Mouse (Mus musculus) neural tube, embryonic 12.5 days (tissue): ENCODE measurements around the gene Ppm1h. TPM values are rescaled to one million over a fixed set of nuclear protein-coding genes. Genes with fewer than 3 reads are reported as not detected.

ENCODE experiments used
- ATAC-seq: fragments of 200-750 bp; cut with Nextera tagmentation; 2 replicates; pipeline ENCODE4 v1.8.0; 2017; ENCODE audit warnings: low read depth, mild to moderate bottlenecking, moderate TSS enrichment, moderate library complexity; ENCODE audit not compliant: low FRiP score
- H3K27ac ChIP-seq: fragments of 300-500 bp; sonication (generic); 2 replicates; pipeline ENCODE4 v1.5.1; 2016
- H3K27me3 ChIP-seq: fragments of 300-500 bp; sonication (generic); replicated peaks from 2 replicates; pipeline ENCODE4 v1.6.1; 2016; ENCODE audit warnings: mild to moderate bottlenecking
- H3K36me3 ChIP-seq: fragments of 300-500 bp; sonication (generic); 2 replicates; pipeline ENCODE4 v1.6.1; 2016; ENCODE audit warnings: mild to moderate bottlenecking
- H3K4me1 ChIP-seq: fragments of 300-500 bp; sonication (generic); 2 replicates; pipeline ENCODE4 v1.6.1; 2016
- H3K4me2 ChIP-seq: fragments of 300-500 bp; sonication (generic); replicated peaks from 2 replicates; pipeline ENCODE4 v1.6.1; 2016; ENCODE audit warnings: mild to moderate bottlenecking
- H3K4me3 ChIP-seq: fragments of 300-500 bp; sonication (generic); 2 replicates; pipeline ENCODE4 v1.5.1; 2016
- H3K9ac ChIP-seq: fragments of 300-500 bp; sonication (generic); 2 replicates; pipeline ENCODE4 v1.6.1; 2016; ENCODE audit warnings: mild to moderate bottlenecking
- H3K9me3 ChIP-seq: fragments of 300-500 bp; sonication (generic); 2 replicates; pipeline ENCODE4 v1.6.1; 2016; ENCODE audit warnings: mild to moderate bottlenecking
- WGBS: fragments of 180-500 bp; shearing (Covaris S2); methylation state at CpG from one replicate; pipeline ENCODE4 v1.1.7; 2016; 5-methylcytosine and 5-hydroxymethylcytosine counted together
- polyA plus RNA-seq: library from polyadenylated mRNA; unstranded; fragments of >200 nt; fragmentation: Nextera tagmentation; extraction: Ambion mirVana; gene quantifications from 2 replicates; pipeline ENCODE4 v1.2.1, GENCODE M21; 2016

The Ppm1h gene
- polyA plus RNA-seq, 1 experiment from 2014 or later, result 18.4 TPM

DNA sequence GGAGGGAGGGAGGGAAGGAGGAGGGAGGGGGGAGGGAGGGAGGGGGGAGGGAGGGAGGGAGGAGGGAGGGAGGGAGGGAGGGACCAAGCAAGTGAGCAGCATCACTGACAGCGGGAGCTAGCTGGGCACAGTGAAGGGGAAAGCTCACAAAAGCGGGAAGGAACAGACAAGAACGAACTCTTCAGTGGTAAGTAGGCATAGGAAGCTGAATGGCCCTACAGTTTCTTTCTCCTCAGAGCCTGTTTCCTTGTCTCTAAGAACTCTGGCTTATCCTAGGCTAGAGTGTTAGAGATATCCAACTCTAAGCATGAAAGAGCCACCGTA lies 2.5 kb downstream of the Ppm1h start:
- Histone ChIP-seq H3K27me3 (no peaks in the 10 kb centered on the region; the same call in none of the 2 replicates), H3K4me1 (peaks cover 17% of the 10 kb centered on the region), H3K36me3 (no peaks in the 10 kb centered on the region), H3K4me3 (no peak overlapping the region; the same call in 1 of the 2 replicates), H3K4me2 (peak overlapping the region; percentile 96), H3K9ac (no peak overlapping the region), H3K27ac (no peak overlapping the region), H3K9me3 (no peaks in the 10 kb centered on the region)
- ATAC-seq, result no peak
- WGBS, result 30% methylated on average over 4 of the region's 4 CpGs

DNA sequence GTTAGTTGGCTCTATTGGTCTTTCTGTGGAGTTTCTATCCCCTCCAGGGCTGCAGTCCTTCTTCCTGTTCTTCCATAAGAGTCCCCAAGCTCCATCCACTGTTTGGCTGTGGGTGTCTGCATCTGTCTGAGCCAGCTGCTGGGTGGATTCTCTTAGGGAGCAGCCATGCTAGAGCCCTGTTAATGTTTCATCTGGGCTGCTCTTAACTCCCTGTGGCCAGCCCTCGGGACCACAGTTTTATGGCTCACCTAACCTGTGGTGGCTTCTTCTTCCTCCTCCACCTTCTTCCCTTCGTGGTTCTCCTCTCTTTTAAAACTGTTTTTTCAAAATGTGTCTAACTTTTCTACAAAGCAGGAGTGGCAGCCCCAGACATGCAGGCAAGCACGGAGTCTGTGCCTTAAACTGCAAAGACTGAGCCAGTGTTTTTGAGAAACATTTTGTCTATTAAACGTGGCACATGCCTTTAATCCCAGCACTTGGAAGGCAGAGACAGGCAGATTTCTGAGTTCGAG lies 5.3 kb downstream of the Ppm1h start:
- Histone ChIP-seq H3K4me2 (no peak overlapping the region), H3K9me3 (no peaks in the 10 kb centered on the region), H3K9ac (no peak overlapping the region), H3K27me3 (no peaks in the 10 kb centered on the region), H3K4me3 (no peak overlapping the region), H3K36me3 (no peaks in the 10 kb centered on the region), H3K4me1 (peaks cover 10% of the 10 kb centered on the region), H3K27ac (no peak overlapping the region)
- 66% methylated on average over 5 of the region's 5 CpGs for WGBS
- no peak for ATAC-seq

DNA sequence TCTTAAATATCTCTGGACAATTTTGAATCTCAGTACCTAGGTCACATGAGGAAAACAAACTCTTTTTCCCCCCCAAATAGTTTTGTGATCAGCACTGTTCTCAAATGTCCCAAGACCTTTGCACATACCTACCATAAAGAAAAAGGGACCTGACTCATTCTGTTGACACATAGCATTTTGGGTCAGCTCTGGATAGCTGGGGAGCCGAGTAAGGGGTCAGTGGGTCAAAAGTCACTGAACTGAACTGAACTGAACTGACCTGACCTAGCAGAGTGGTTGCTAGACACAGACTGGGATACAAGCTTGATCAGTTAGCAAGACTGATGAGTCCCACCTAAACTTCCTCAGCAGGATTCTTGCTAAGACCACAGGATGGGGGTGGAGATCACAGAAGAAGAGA lies 6.7 kb downstream of the Ppm1h start:
- Histone ChIP-seq H3K9ac (no peak overlapping the region), H3K4me1 (peaks cover 5% of the 10 kb centered on the region), H3K4me2 (no peak overlapping the region), H3K27me3 (no peaks in the 10 kb centered on the region), H3K27ac (no peak overlapping the region), H3K9me3 (no peaks in the 10 kb centered on the region), H3K4me3 (no peak overlapping the region), H3K36me3 (no peaks in the 10 kb centered on the region)
- WGBS, result 60% methylated on average over 1 of the region's 1 CpGs
- ATAC-seq, result no peak

DNA sequence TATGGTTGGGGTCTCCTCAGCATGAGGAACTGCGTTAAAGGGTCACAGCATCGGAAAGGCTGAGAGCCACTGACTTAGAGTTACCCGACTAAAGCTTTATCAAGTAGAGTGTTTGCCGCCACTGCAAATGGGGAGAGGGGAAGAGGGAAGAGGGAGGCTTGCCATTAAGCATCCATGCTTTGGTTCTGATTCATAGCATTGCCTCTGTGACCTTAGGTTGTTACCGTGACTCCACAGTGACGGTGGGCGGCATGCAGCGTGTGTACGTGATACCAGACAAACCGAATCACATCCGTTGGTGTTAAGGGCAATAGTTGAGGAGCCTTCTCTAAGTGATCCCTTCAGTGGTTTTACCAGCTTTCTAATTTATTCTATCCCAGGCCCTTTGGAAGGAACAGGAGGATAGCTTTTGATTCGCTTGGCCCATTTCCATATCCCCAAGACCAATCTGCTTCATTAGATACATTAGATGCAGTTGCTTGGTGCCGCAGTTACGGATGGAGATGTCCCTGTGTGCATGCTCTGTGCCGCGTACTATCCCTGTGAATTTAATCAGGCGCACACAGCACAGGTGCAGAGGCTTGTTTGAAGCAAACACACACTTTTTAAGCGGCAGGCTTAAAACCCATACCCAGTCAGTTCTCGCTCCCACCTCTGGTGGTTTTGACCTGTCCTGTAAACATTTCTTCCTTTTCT lies 7.4 kb downstream of the Ppm1h start:
- Histone ChIP-seq H3K4me2 (no peak overlapping the region), H3K27me3 (no peaks in the 10 kb centered on the region), H3K36me3 (no peaks in the 10 kb centered on the region), H3K4me1 (no peaks in the 10 kb centered on the region), H3K9ac (no peak overlapping the region), H3K27ac (no peak overlapping the region), H3K4me3 (no peak overlapping the region), H3K9me3 (no peaks in the 10 kb centered on the region)
- no peak for ATAC-seq
- 88% methylated on average over 19 of the region's 19 CpGs for WGBS

DNA sequence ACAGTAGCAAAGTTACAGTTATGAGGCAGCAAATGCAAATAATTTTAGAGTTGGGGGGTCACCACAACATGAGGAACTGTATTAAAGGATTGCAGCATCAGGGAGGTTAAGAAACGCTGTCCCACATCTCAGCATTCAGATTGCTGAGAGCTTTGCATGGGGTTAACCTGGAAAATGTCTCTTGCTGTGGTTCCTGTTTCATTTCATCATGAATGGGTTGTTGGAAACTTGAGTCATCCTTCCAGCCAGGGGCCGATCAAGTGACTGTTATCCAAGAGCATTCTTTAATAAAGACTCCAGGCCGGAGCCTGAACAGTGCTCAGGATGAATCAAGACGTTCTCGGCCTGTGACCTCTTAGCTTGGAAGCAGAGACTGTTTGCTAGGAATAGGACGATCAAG lies 12.1 kb downstream of the Ppm1h start:
- Histone ChIP-seq H3K4me1 (0 out of 2 replicates have a peak, but pooled peaks cover 5% of the 10 kb centered on the region), H3K4me2 (no peak overlapping the region), H3K4me3 (no peak overlapping the region), H3K9ac (no peak overlapping the region), H3K9me3 (no peaks in the 10 kb centered on the region), H3K27ac (no peak overlapping the region), H3K27me3 (no peaks in the 10 kb centered on the region), H3K36me3 (no peaks in the 10 kb centered on the region)
- ATAC-seq, result no peak
- WGBS, result 87% methylated on average over 6 of the region's 6 CpGs

DNA sequence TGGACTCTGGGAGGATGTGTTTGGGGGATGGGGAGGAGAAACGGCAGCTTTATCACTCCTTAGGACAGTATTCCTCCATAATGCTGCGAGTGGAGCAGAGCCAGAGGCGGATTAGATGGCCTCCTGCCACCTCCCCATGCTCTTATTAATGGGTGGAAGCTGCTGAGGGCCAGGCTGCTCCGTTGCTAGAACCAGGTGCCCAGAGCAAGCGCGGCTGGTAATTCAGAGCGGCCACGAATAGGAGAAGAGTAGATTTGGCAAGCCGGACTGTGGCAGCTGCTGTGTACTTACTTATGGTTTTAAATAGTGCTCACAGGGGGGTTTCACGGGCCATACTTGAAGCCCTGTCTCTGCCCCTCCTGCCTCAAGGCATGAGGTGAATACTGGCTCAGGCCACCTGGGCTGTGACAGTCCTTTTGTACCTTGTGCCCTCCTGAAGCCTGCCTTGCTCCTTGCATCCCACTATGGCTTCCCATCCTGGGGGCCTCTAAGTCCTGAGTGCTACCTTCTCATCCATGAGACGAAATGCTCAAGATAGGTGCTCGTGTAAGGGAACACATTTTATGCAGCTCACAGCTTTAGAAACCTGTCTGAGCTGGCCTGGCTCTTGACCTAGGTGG lies 14.7 kb downstream of the Ppm1h start:
- no peaks in the 10 kb centered on the region for H3K9me3 ChIP-seq
- no peaks in the 10 kb centered on the region for H3K36me3 ChIP-seq
- no peaks in the 10 kb centered on the region for H3K27me3 ChIP-seq
- no peak overlapping the region for H3K27ac ChIP-seq
- no peak for ATAC-seq
- 73% methylated on average over 12 of the region's 12 CpGs for WGBS
- no peak overlapping the region for H3K9ac ChIP-seq
- H3K4me3 ChIP-seq, result no peak overlapping the region
- H3K4me1 ChIP-seq, result 0 out of 2 replicates have a peak, but pooled peaks cover 5% of the 10 kb centered on the region
- no peak overlapping the region for H3K4me2 ChIP-seq

DNA sequence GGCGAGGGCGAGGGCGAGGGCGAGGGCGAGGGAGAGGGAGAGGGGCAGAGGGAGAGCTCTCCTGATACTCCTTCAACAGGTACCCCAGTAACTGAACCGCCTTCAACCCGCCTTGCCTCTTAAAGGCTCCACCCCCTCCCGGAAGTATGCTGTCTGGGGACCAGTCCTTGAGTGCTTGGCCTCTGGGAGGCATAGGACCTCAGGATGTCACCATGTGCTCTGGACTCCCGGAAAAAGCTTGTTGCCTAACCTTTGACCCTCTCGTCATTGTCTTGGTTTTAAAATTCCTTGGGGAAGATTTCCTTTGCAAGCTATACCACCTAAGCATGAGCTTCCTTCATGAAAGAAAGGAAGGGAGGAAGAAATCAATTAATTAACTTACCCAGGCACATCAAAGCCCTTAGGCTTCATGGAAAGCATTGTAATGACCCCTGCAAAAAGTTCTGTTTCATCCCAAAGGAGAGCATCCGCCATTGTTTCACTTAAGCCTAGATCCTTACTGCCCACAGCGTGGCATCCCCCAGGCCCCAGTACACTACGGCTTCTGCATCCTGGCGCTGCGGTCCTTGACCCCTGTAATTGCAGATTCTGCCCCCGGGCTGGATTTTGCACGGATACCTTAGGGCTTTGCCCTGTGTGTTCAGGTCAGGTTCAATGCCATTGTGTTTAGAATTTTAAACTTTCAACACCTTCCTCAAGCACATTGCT lies 15.5 kb downstream of the Ppm1h start:
- Histone ChIP-seq H3K9ac (no peak overlapping the region), H3K4me3 (no peak overlapping the region), H3K4me1 (0 out of 2 replicates have a peak, but pooled peaks cover 5% of the 10 kb centered on the region), H3K36me3 (no peaks in the 10 kb centered on the region), H3K27me3 (no peaks in the 10 kb centered on the region), H3K9me3 (no peaks in the 10 kb centered on the region), H3K4me2 (no peak overlapping the region), H3K27ac (no peak overlapping the region)
- ATAC-seq, result no peak
- WGBS, result 81% methylated on average over 17 of the region's 17 CpGs

DNA sequence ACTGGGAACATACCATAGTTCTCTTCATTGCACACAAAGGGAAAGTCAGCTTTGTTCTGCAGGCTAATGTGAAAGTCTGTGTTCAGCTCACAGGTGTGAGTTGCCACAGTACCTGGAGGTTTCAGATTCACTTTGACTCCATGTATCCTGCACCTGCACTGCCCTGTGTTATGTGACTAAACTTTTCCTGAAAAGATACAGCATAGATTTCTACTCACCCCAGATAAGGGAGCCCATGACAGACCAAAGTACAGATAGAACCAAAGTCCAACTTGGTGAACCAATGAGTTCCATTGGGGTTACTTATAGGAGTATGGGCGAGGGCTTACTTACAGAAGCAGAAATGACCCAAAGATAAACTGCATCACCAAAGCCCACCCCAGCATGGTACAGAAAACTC lies 17.8 kb downstream of the Ppm1h start:
- H3K4me3 ChIP-seq, result no peak overlapping the region
- 91% methylated on average over 1 of the region's 1 CpGs for WGBS
- H3K9ac ChIP-seq, result no peak overlapping the region
- H3K9me3 ChIP-seq, result no peaks in the 10 kb centered on the region
- no peaks in the 10 kb centered on the region for H3K27me3 ChIP-seq
- no peak overlapping the region for H3K27ac ChIP-seq
- H3K4me2 ChIP-seq, result no peak overlapping the region
- ATAC-seq, result no peak
- 0 out of 2 replicates have a peak, but pooled peaks cover 5% of the 10 kb centered on the region for H3K4me1 ChIP-seq
- H3K36me3 ChIP-seq, result no peaks in the 10 kb centered on the region

DNA sequence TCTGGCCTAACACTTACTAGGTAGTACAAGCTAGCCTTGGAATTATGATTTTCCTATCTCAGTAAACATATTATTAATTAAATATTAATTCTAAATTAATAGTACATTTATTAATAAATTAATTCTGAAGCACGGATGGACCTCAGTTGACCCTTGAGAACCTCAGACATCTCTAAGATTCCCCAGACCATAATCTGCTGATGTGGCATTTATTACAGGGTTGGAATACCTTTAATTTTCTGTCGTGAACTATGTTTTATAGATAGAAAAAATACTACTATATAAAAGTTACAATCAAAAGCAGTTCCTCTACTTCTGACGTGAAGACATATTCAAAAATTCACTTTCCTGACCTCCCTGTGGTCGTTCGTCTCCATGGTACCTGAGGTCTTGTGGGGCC lies 19.8 kb downstream of the Ppm1h start:
- Histone ChIP-seq H3K9ac (no peak overlapping the region), H3K9me3 (no peaks in the 10 kb centered on the region), H3K36me3 (no peaks in the 10 kb centered on the region), H3K4me3 (no peak overlapping the region), H3K4me2 (no peak overlapping the region), H3K4me1 (0 out of 2 replicates have a peak, but pooled peaks cover 1% of the 10 kb centered on the region), H3K27ac (no peak overlapping the region), H3K27me3 (no peaks in the 10 kb centered on the region)
- WGBS, result 83% methylated on average over 5 of the region's 5 CpGs
- ATAC-seq, result no peak

DNA sequence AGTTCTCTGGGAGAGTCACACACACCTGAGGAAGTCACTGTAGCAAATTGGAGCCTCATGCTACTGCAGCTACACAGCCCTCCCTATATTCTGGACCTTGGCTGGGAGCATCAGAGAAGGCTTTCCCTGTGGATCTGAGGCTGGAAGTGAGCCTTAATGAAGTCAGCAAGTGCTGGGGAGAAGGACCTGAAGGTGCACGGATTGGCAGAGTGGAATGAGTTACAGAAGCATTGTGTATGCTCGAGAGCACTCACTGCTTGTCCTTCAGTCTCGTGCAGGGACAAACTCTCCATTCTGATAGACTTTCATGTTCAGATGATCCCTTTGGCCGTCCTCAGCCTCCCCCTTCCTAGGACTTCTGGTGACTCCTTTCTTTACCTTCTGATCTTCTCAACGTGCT lies 26.3 kb downstream of the Ppm1h start:
- 89% methylated on average over 5 of the region's 5 CpGs for WGBS

DNA sequence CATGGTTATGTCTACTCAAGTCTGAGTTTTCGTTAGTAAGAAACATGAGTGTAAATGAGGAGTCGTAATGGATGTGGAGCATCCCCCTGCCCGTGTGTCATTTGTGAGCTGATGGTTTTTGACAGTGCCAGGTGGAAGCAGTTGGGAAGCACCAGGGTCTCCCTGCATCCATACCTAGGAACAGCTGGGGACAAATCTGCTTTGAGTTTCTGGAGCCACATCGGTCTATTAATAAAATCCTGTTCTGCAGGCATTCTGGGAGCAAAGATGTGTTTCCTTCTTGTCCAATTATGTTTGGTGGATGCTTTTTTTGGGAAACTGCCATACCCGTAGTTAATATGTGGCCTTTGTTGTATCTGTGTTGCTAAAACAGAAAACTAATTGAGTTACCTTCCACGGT lies 26.9 kb downstream of the Ppm1h start:
- H3K4me3 ChIP-seq, result no peak overlapping the region
- H3K27me3 ChIP-seq, result no peaks in the 10 kb centered on the region
- 94% methylated on average over 6 of the region's 6 CpGs for WGBS
- H3K9ac ChIP-seq, result no peak overlapping the region
- H3K9me3 ChIP-seq, result no peaks in the 10 kb centered on the region
- H3K4me1 ChIP-seq, result peaks cover 7% of the 10 kb centered on the region
- no peak overlapping the region for H3K4me2 ChIP-seq
- H3K27ac ChIP-seq, result no peak overlapping the region
- no peaks in the 10 kb centered on the region for H3K36me3 ChIP-seq
- no peak for ATAC-seq

More for the DNA sequence above, 26.3 kb downstream of the Ppm1h start:
- no peak overlapping the region for H3K27ac ChIP-seq
- H3K9ac ChIP-seq, result no peak overlapping the region
- no peak for ATAC-seq
- no peak overlapping the region for H3K4me2 ChIP-seq
- no peak overlapping the region for H3K4me3 ChIP-seq
- H3K27me3 ChIP-seq, result no peaks in the 10 kb centered on the region
- H3K4me1 ChIP-seq, result peaks cover 3% of the 10 kb centered on the region
- H3K36me3 ChIP-seq, result no peaks in the 10 kb centered on the region
- no peaks in the 10 kb centered on the region for H3K9me3 ChIP-seq

DNA sequence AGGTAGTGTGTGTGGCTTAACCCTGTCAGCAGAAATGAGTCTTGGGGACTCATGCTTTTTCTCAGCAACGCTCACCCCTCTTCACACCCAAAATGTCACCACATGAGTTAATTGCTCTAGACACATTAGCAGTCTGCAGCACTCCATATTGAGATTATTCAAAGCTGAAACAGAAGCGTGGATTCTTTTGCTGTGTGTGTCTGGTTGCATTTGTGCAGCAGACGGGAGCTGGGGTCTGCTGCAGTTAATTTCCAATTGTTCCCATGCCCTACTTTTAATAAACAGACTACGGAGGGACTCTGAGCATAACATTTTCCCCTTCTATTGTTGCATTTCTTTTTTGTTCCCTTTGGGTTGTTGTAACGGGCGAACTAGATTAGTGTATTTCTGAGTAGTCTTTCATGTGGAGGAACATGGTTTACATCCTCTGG lies 32.8 kb downstream of the Ppm1h start:
- no peak overlapping the region for H3K9ac ChIP-seq

More for the DNA sequence above, 32.8 kb downstream of the Ppm1h start:
- peaks cover 22% of the 10 kb centered on the region for H3K4me1 ChIP-seq
- WGBS, result 63% methylated on average over 6 of the region's 6 CpGs
- H3K4me3 ChIP-seq, result no peak overlapping the region
- H3K27me3 ChIP-seq, result no peaks in the 10 kb centered on the region
- H3K27ac ChIP-seq, result no peak overlapping the region
- H3K4me2 ChIP-seq, result no peak overlapping the region
- H3K9me3 ChIP-seq, result no peaks in the 10 kb centered on the region
- ATAC-seq, result no peak
- H3K36me3 ChIP-seq, result no peaks in the 10 kb centered on the region
